Mouse (Mus musculus): ENCODE measurements around the gene 4930558K02Rik.

4930558K02Rik gene

DNA sequence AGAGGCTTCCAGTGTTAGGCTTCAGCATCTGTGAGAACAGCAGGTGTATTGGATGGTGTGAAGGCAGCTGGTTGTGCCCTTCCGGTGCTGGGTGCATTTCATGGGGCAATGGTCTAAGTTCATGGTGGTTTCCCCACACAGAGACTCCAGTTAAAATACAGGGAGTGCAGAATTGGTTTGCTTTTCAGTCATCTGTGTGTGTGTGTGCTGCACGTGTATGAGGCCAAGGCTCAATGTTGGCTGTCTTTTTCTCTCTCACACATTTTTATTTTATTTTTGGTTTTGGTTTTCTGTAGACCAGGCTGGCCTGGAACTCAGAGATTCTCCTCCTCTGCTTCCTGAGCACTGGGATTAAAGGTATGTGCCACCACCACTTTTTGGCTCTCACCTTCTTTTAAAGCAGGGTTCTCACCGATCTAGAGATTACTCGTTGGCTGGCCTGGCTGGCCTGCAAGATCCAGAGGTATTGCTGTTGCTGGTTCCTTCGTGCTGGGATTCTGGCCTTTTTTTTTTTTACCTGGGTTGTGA is 1.2 kb downstream of the 4930558K02Rik start:
- Histone ChIP-seq H3K36me3 (ENCODE audit: control insufficient read depth, insufficient read depth, low read length, poor library complexity, severe bottlenecking) (no peaks in the 10 kb centered on the region), H3K27me3 (ENCODE audit: control insufficient read depth, insufficient read depth, low read length, poor library complexity, severe bottlenecking) (no peaks in the 10 kb centered on the region)
- DNase-seq (ENCODE audit: low read depth, low spot score): no peak

DNA sequence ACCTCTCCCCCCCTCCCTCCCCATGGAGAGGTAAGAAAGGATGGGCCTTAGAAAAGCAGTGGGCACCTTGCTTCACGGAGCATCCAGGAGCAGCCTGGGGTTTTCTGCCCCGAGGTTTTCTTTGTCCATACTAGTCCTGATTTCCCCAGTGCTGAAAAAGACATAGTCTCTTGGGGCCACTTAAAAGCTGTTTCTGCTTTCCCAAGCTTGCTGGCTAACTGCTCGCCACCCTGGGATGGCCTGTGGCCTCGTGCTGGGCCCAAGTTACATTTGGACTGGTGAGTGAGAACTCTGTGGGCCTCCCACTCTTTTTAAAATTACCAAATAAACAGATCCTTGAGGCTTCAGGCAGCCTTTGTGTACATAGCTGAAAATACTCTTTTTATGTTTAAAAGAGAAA is 2.1 kb downstream of the 4930558K02Rik start:
- no peaks in the 10 kb centered on the region for H3K27me3 ChIP-seq (ENCODE audit: control insufficient read depth, insufficient read depth, low read length, poor library complexity, severe bottlenecking)
- DNase-seq (ENCODE audit: low read depth, low spot score): no peak
- no peaks in the 10 kb centered on the region for H3K36me3 ChIP-seq (ENCODE audit: control insufficient read depth, insufficient read depth, low read length, poor library complexity, severe bottlenecking)

DNA sequence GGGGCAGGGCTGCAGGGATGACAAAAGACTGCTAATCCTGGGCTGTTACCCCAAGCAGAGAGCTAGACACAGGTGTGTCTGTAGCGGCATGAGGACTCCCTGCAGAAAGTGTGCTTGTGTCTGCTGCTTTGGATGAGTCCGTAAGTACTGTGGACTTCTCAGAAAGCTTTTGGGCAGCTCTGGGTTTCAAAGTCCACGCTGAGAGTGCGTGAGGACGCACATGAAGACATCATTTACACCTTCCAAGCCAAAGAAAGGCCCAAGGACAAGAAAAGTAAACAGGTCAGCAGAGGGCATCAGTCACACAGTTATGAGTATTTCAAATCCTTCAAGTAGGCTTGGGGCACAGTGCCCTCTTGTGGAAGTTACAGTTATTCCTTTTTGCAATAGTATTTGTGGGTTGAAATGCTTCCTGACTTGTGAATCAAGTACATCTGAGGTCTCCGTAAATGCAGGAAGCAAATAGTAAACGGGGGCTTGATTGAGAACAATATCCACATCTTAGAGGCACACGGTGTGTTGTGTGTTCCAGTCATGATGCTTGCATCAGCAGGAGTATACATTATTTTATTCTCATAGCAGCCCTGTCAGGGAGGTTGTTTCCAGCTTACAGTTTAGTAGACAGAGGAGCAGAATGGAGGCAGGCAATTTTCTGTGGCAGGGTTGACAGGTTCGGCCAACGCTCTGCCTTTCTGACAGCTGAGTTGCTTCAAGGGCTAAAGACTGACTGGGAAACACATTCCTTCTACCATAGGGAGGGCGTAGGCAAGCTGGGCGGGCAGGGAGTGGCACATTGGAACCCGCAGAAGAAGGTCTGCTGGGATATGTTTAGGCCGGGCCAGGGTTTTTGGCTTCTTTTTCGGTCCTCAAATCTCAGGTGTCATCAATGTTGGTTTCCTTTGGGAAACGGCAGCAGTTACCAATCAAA is 2.9 kb downstream of the 4930558K02Rik start:
- no peaks in the 10 kb centered on the region for H3K27me3 ChIP-seq (ENCODE audit: control insufficient read depth, insufficient read depth, low read length, poor library complexity, severe bottlenecking)
- H3K36me3 ChIP-seq (ENCODE audit: control insufficient read depth, insufficient read depth, low read length, poor library complexity, severe bottlenecking): no peaks in the 10 kb centered on the region
- peak; percentile 90 for DNase-seq (ENCODE audit: low read depth, low spot score)

DNA sequence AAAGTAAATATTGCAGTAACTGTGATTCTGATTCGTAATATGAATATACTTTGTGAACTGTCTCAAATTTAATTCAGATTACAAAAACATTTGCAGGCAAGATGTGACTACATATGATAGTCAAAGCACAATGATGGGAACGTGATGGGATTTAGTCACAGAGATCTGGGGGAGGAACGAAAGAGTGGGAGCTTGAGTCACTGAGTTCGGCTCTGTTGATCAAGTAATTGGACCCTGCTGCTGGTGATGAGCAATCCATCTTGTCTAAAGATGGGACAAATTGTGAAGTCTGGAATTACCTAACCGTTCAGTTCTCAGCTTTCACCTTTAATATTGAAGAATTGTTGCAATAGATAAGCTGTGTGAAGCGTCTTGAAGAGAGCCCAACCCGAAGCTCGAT is 7.2 kb downstream of the 4930558K02Rik start:
- no peaks in the 10 kb centered on the region for H3K36me3 ChIP-seq (ENCODE audit: control insufficient read depth, insufficient read depth, low read length, poor library complexity, severe bottlenecking)
- no peaks in the 10 kb centered on the region for H3K27me3 ChIP-seq (ENCODE audit: control insufficient read depth, insufficient read depth, low read length, poor library complexity, severe bottlenecking)
- DNase-seq (ENCODE audit: low read depth, low spot score): no peak

DNA sequence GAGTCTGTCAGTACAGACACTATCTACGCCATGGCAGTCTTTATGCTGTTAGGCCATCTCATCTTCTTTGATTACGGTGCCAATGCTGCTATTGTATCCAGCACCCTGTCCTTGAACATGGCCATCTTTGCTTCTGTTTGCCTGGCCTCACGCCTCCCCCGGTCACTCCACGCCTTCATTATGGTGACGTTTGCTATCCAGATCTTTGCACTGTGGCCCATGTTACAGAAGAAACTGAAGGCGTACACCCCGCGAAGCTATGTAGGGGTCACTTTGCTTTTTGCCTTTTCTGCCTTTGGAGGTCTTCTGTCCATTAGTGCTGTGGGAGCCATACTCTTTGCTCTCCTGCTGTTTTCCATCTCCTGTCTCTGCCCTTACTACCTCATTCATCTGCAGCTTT is 8.6 kb downstream of the 4930558K02Rik start:
- H3K36me3 ChIP-seq (ENCODE audit: control insufficient read depth, insufficient read depth, low read length, poor library complexity, severe bottlenecking): no peaks in the 10 kb centered on the region
- H3K27me3 ChIP-seq (ENCODE audit: control insufficient read depth, insufficient read depth, low read length, poor library complexity, severe bottlenecking): no peaks in the 10 kb centered on the region
- no peak for DNase-seq (ENCODE audit: low read depth, low spot score)

- H3K36me3 ChIP-seq (ENCODE audit: control insufficient read depth, insufficient read depth, low read length, poor library complexity, severe bottlenecking): no peaks in the 10 kb centered on the region
- peak; percentile 85 for DNase-seq (ENCODE audit: low read depth, low spot score)
- H3K27me3 ChIP-seq (ENCODE audit: control insufficient read depth, insufficient read depth, low read length, poor library complexity, severe bottlenecking): no peaks in the 10 kb centered on the region
Measured at GRCm38 (mm10) chr1:161968589-161969407, 10.6 kb downstream of the 4930558K02Rik start, which contains the start of gene Pigc. Gene Pigc, plus strand, starts transcription at chr1:161969186.

DNA sequence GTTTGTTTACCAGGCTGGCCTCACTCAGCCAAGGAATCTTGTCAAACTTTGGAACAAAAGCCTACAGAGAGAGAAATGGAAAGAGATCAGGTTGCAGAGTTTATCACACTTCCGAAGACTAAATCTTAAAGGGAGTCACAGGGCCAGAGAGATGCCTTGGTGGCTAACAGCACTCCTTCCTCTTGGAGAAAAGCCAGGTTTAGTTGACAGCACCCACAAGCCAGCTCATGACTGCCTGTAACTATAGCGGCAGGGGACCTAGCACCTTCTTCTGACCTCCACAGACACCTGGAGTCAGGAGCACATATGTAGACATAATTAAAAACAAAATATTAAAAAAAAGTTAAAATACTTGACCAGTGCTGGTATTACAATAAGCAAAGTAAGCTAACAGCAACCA is 11.5 kb downstream of the 4930558K02Rik start:
- Histone ChIP-seq H3K36me3 (ENCODE audit: control insufficient read depth, insufficient read depth, low read length, poor library complexity, severe bottlenecking) (no peaks in the 10 kb centered on the region), H3K27me3 (ENCODE audit: control insufficient read depth, insufficient read depth, low read length, poor library complexity, severe bottlenecking) (no peaks in the 10 kb centered on the region)
- DNase-seq (ENCODE audit: low read depth, low spot score): no peak

DNA sequence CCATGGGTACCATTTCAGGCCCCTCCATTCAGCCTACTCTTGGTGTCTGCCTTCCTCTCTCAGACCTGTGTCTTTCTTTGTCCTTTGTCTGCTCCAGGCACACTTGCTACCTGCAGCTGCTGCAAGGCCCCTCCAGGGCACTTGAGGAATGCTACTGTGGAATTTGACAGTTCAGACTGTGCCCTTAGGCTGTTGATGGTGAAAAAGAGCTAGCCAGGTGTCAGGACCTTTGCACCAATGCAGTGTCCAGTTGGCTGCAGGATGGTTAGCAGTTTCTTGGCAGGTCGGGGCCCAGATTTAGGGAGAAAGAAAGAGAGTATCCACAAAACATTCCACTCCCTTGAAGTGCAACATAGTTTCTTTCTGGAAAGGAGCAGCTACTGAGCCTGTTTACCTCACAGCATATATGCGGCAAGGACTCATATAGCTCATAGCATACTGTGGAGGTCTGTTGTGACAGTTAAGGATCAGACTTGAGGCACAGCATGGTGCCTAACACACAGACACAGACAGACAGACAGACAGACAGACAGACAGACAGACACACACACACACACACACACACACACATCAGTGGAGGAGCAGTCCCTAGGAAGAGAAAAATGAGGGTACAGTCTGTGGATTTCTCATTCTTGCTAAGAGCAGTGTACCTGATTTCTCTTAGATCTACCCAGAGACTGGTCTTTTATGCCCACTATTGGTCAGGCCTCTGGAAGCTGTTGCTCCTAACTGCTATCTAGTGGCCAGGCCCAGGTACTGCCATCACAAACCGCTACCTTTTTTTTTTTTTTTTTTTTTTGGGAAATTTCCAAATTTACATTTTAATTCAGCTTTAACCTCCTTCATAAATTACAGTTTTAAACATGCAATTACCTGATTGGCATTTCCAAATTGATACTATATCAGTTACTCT is 16.7 kb downstream of the 4930558K02Rik start:
- Histone ChIP-seq H3K36me3 (ENCODE audit: control insufficient read depth, insufficient read depth, low read length, poor library complexity, severe bottlenecking) (no peaks in the 10 kb centered on the region), H3K27me3 (ENCODE audit: control insufficient read depth, insufficient read depth, low read length, poor library complexity, severe bottlenecking) (no peaks in the 10 kb centered on the region)
- DNase-seq (ENCODE audit: low read depth, low spot score): peak; percentile 73

DNA sequence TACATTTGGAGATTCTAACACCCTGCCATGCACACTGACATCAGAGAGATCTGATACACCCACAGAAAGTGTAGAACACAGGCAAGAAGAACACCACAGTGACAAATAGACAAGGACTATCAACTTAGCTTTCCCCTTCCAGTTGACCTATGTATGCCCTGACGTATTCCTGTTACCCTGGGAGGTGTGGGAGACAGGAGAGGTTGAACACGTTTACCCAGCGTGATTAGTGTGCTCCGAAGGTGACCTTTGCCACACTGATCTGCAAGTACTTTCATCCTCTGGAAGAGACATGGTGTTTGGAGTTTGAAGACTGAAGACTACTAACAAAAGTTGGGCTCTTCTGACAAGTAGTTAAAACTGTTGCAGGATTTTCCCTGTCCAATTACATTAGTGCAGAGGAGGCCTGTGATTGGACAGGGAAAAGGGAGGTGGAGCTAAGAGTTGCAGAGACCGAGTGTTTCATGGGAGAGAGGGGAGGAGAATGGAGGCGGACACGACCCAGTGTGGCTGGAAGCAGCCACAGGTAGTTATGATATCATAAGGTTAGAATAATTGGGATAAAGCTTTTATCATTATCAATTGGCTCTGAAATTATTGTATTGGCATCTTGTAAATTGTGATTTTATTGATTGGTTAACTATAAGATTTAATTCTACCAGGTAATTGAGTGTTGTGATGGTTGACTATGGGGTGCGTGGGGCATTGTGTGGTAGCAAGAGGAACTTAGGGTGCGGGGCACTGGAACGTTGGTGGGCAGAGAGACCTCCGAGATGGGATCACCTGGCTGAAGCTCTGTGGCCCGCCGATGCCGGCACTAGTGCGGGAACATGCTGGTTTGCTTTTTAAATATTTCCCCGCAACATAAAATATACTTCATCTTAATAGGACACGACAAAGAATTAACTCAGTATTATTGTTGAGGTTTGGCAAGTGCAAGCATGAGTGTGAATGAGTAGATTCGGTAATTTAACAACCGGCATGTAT is 21.2 kb downstream of the 4930558K02Rik start:
- H3K27me3 ChIP-seq (ENCODE audit: control insufficient read depth, insufficient read depth, low read length, poor library complexity, severe bottlenecking): no peaks in the 10 kb centered on the region
- H3K36me3 ChIP-seq (ENCODE audit: control insufficient read depth, insufficient read depth, low read length, poor library complexity, severe bottlenecking): no peaks in the 10 kb centered on the region
- DNase-seq (ENCODE audit: low read depth, low spot score): no peak

DNA sequence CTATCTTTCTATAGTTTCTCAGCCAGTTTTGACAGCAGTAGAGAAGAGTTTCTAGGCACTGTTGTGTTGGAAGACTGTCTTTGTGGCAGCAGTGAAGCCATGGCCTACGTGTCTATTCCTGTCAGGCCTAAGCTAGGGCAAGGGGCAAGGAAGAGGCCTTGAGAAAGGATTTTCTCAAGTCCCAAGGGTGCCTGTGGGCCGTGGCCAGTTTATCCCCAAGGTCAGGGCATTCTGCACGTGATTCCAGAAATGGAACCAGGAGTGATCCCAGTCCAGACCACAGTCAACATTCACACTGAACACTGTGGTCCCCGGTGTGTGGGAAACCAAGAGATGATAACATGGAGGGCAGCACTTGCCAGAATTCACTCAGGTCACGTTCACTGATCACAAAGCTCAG is 23.6 kb downstream of the 4930558K02Rik start:
- Histone ChIP-seq H3K27me3 (ENCODE audit: control insufficient read depth, insufficient read depth, low read length, poor library complexity, severe bottlenecking) (no peaks in the 10 kb centered on the region), H3K36me3 (ENCODE audit: control insufficient read depth, insufficient read depth, low read length, poor library complexity, severe bottlenecking) (no peaks in the 10 kb centered on the region)
- no peak for DNase-seq (ENCODE audit: low read depth, low spot score)

DNA sequence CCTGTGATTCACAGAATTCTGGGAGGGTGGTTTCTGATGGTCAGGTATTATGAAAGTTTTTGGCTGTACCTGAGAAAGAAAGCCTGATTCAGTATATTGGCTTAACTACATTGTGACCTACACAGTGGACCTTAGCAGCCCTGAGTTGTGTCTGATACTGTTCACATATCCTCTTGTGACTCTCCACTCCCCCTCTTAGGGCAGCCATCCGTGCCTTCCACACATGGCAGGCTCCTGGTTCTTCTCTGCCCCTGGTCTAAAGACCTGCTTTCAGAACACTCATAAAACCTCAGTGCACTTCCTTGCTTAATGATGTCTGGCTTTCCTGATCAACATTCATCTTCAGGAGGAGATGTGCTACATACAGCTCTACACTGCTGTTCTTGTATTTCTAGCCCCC is 26.8 kb downstream of the 4930558K02Rik start:
- Histone ChIP-seq H3K36me3 (ENCODE audit: control insufficient read depth, insufficient read depth, low read length, poor library complexity, severe bottlenecking) (no peaks in the 10 kb centered on the region), H3K27me3 (ENCODE audit: control insufficient read depth, insufficient read depth, low read length, poor library complexity, severe bottlenecking) (no peaks in the 10 kb centered on the region)
- DNase-seq (ENCODE audit: low read depth, low spot score): no peak

DNA sequence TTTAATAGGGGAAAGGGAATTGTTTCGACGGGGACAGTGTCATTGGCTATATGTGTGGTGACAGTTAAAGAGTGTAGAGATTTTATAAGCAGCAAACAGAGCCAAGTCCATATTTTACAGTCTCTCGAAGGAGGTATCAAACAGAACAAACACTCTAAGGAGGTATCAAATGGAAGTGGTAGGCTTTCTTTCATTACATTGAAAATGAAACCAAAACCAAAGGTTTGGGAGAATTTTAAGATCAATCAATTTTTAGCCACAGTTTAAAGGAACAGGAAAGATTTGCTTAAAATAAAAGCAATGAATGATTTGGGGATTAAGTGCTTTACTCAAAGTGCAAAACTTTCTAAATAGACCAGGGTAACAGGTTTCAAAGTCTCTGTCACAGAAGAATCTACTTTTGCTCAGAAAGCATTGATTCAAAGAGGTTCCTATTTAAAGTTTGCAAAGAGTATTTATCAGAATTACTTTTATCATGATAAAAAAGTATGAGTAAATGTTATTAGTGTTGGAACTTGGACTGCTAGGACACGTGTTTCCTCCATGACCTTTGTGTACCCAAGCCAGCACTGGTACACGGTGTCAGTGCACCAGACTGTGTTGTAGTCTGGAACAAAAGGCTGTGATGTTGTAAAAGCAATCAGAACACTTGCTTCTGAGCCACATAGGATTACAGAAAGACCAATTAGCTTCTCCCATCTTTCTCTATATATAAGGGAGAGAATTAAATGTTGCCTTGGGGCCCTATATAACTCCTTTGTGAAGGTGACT is 28.2 kb downstream of the 4930558K02Rik start:
- H3K27me3 ChIP-seq (ENCODE audit: control insufficient read depth, insufficient read depth, low read length, poor library complexity, severe bottlenecking): no peaks in the 10 kb centered on the region
- no peak for DNase-seq (ENCODE audit: low read depth, low spot score)
- H3K36me3 ChIP-seq (ENCODE audit: control insufficient read depth, insufficient read depth, low read length, poor library complexity, severe bottlenecking): no peaks in the 10 kb centered on the region

DNA sequence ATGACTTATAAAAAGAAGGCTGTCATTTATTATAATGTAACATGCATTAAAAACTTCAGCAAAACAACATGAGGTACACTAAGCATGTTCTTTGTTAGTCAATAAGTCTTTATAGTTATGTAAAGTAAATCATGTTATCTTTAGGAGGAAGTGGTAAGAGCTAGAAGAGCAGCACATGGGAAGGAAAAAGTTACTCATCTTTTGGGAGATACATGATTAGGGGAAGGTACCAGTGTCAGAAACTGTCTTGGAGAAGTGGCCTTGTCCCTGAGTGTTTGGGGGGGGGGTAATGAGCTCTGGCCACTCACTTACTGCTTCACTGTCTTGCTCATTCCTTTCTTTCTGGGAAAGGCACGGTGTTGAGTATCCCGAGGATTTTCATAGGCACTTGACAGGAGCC is 37.4 kb downstream of the 4930558K02Rik start:
- H3K27me3 ChIP-seq (ENCODE audit: control insufficient read depth, insufficient read depth, low read length, poor library complexity, severe bottlenecking): no peaks in the 10 kb centered on the region
- no peaks in the 10 kb centered on the region for H3K36me3 ChIP-seq (ENCODE audit: control insufficient read depth, insufficient read depth, low read length, poor library complexity, severe bottlenecking)
- no peak for DNase-seq (ENCODE audit: low read depth, low spot score)
